Mouse (Mus musculus): Measurements from ENCODE around the gene Fam131c.

GRCm38 (mm10) chr4:141353868-141354267 lies 14.2 kb upstream of the Fam131c start:
- no peak for TF ChIP-seq CTCF (IDR thresholded peaks at IDR 0.05; ENCODE audit: borderline replicate concordance, insufficient read depth, low read depth, low read length)
- TF ChIP-seq POLR2A (IDR thresholded peaks at IDR 0.05; ENCODE audit: borderline replicate concordance, insufficient read depth, low read length) = no peak
